Mouse (Mus musculus): Measurements from ENCODE around the gene Cfap65. TPM values are rescaled to one million over a fixed set of nuclear protein-coding genes. Genes with fewer than 3 reads are reported as not detected.

Gene Cfap65
- total and polyA plus RNA-seq, 3 experiments, result 0.04 TPM; not detected in 2

DNA sequence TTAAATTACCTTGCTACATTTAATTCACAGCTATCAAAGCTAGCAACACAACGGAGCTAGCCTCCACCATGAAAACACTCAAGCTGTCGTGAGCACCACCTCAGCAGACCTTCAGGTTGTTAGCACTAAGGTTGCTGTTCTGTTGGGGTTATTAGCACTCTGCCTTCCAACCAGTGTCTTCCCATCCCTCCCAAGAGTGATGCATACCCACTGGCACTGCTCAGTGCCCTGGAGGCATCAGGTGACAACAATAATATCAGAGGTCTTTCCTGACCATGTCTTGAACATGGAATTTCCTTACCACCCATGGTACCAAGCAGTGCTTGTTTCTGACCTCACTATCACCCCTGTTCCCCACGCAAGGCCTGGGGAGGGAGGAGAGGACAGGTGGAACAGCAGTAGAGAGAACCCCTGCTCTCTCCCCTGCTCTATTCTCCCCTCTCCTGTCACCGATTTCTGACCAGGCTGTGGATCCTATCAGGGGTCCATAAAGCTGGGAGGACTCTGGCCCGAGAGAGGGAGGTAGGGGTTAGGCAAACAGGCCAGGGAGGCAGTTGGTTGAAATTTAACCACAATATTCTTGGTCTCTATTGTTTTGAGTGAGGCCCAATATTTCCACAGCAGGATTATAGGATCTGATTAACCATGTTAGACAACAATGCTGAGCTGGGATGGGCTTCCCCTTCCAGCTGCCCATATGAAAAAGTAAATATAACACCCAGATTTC lies 26.9 kb upstream of the Cfap65 start:
- dilution Hi-C loops (cut with MboI; ENCODE audit: extremely low pct_ligation_motif_present, extremely low pct_unique_long_range_greater_than_20kb, low sequenced_read_pairs), result no loop called here
- no peaks in the 10 kb centered on the region for H3K4me1 ChIP-seq (ENCODE audit: control insufficient read depth in 1 of 2, insufficient read depth in 2 of 2)
- no peak overlapping the region for H3K9ac ChIP-seq (ENCODE audit: insufficient read depth, low read depth)
- DNase-seq (ENCODE audit: extremely low read depth), result no peak
- H3K27ac ChIP-seq (ENCODE audit: insufficient read depth, low read depth), result no peak overlapping the region
- no peak overlapping the region for H3K4me3 ChIP-seq (replicated peaks in 1 of 3; ENCODE audit: low read depth in 2 of 3, low read length in 2 of 3, poor library complexity in 1 of 3)
- no peaks in the 10 kb centered on the region for H3K36me3 ChIP-seq (replicated peaks in 1 of 2; ENCODE audit: control insufficient read depth in 1 of 2, insufficient read depth in 1 of 2, low read length in 1 of 2)
- TF ChIP-seq ZKSCAN1 (IDR thresholded peaks at IDR 0.05; ENCODE audit: borderline replicate concordance, low read depth, low read length) (no peak), ZMIZ1 (IDR thresholded peaks at IDR 0.05; ENCODE audit: low read depth, low read length) (no peak), SIN3A (IDR thresholded peaks at IDR 0.05; ENCODE audit: low read length) (no peak), USF2 (conservative IDR thresholded peaks at IDR 0.05; ENCODE audit: low read depth, low read length) (no peak), USF1 (IDR thresholded peaks at IDR 0.05; ENCODE audit: low read depth, low read length) (no peak), MAFK (IDR thresholded peaks at IDR 0.05; ENCODE audit: insufficient replicate concordance, low read length) (no peak), MXI1 (IDR thresholded peaks at IDR 0.05; ENCODE audit: low read depth, low read length) (no peak), MEF2A (IDR thresholded peaks at IDR 0.05; ENCODE audit: borderline replicate concordance, low read depth, low read length) (no peak), POLR2AphosphoS2 (IDR thresholded peaks at IDR 0.05; ENCODE audit: low read depth, low read length) (no peak), ZNF384 (IDR thresholded peaks at IDR 0.05; ENCODE audit: low read depth, low read length) (no peak), PAX5 (IDR thresholded peaks at IDR 0.05; ENCODE audit: low read length) (no peak), MYC (IDR thresholded peaks at IDR 0.05; ENCODE audit: low read depth, low read length) (no peak), KAT2A (IDR thresholded peaks at IDR 0.05; ENCODE audit: insufficient replicate concordance, low read length) (no peak), JUND (conservative IDR thresholded peaks at IDR 0.05; ENCODE audit: low read depth, low read length) (no peak), ETS1 (conservative IDR thresholded peaks at IDR 0.05; ENCODE audit: low read depth, low read length) (no peak), MAZ (IDR thresholded peaks at IDR 0.05; ENCODE audit: low read depth, low read length) (no peak), GABPA (IDR thresholded peaks at IDR 0.05; ENCODE audit: insufficient replicate concordance, low read depth, low read length) (no peak), CHD2 (IDR thresholded peaks at IDR 0.05; ENCODE audit: low read length) (no peak), E2F4 (IDR thresholded peaks at IDR 0.05; ENCODE audit: insufficient replicate concordance, low read depth, low read length) (no peak)
- no peaks in the 10 kb centered on the region for H3K9me3 ChIP-seq (replicated peaks; ENCODE audit: low read length)
- in situ Hi-C loops (cut with MboI; ENCODE audit: low pct_ligation_motif_present, low pct_unique_long_range_greater_than_20kb, low sequenced_read_pairs), result loop anchor here (5.0 kb wide), 1 partner anchor 35 kb away; no protein-coding TSS in a partner anchor
- H3K27me3 ChIP-seq (replicated peaks), result peaks cover 15% of the 10 kb centered on the region
- H3K4me2 ChIP-seq (ENCODE audit: insufficient read depth, low read depth, poor library complexity, severe bottlenecking), result no peak overlapping the region
- H3K79me2 ChIP-seq (replicated peaks; ENCODE audit: control insufficient read depth, extremely low read depth, insufficient read depth, poor library complexity, severe bottlenecking), result no peaks in the 10 kb centered on the region

- in situ Hi-C loops (cut with MboI; ENCODE audit: low pct_ligation_motif_present, low pct_unique_long_range_greater_than_20kb, low sequenced_read_pairs), result loop anchor here (5.0 kb wide), 1 partner anchor 36 kb away; no protein-coding TSS in a partner anchor
- peaks cover 19% of the 10 kb centered on the region for H3K27me3 ChIP-seq (replicated peaks)
- no peak overlapping the region for H3K4me3 ChIP-seq (replicated peaks in 1 of 3; ENCODE audit: low read depth in 2 of 3, low read length in 2 of 3, poor library complexity in 1 of 3)
- no peaks in the 10 kb centered on the region for H3K36me3 ChIP-seq (replicated peaks in 1 of 2; ENCODE audit: control insufficient read depth in 1 of 2, insufficient read depth in 1 of 2, low read length in 1 of 2)
- no peaks in the 10 kb centered on the region for H3K4me1 ChIP-seq (ENCODE audit: control insufficient read depth in 1 of 2, insufficient read depth in 2 of 2)
- DNase-seq (ENCODE audit: extremely low read depth), result no peak
- H3K9ac ChIP-seq (ENCODE audit: insufficient read depth, low read depth), result no peak overlapping the region
- H3K27ac ChIP-seq (ENCODE audit: insufficient read depth, low read depth), result no peak overlapping the region
- dilution Hi-C loops (cut with MboI; ENCODE audit: extremely low pct_ligation_motif_present, extremely low pct_unique_long_range_greater_than_20kb, low sequenced_read_pairs), result no loop called here
- no peak overlapping the region for H3K4me2 ChIP-seq (ENCODE audit: insufficient read depth, low read depth, poor library complexity, severe bottlenecking)
- TF ChIP-seq SIN3A (IDR thresholded peaks at IDR 0.05; ENCODE audit: low read length) (no peak), GABPA (IDR thresholded peaks at IDR 0.05; ENCODE audit: insufficient replicate concordance, low read depth, low read length) (no peak), NRF1 (IDR thresholded peaks at IDR 0.05; ENCODE audit: low read depth, low read length) (no peak), UBTF (IDR thresholded peaks at IDR 0.05; ENCODE audit: low read depth, low read length) (no peak), KAT2A (IDR thresholded peaks at IDR 0.05; ENCODE audit: insufficient replicate concordance, low read length) (no peak), USF1 (IDR thresholded peaks at IDR 0.05; ENCODE audit: low read depth, low read length) (no peak), ZC3H11A (IDR thresholded peaks at IDR 0.05; ENCODE audit: low read depth, low read length) (no peak), MAZ (IDR thresholded peaks at IDR 0.05; ENCODE audit: low read depth, low read length) (no peak), ELF1 (IDR thresholded peaks at IDR 0.05; ENCODE audit: low read depth, low read length) (no peak), USF2 (conservative IDR thresholded peaks at IDR 0.05; ENCODE audit: low read depth, low read length) (no peak), EP300 (IDR thresholded peaks at IDR 0.05; ENCODE audit: low read length) (no peak), NELFE (IDR thresholded peaks at IDR 0.05; ENCODE audit: low read depth, low read length) (no peak), ZNF384 (IDR thresholded peaks at IDR 0.05; ENCODE audit: low read depth, low read length) (no peak)
- H3K79me2 ChIP-seq (replicated peaks; ENCODE audit: control insufficient read depth, extremely low read depth, insufficient read depth, poor library complexity, severe bottlenecking), result no peaks in the 10 kb centered on the region
- no peaks in the 10 kb centered on the region for H3K9me3 ChIP-seq (replicated peaks; ENCODE audit: low read length)
Observed at GRCm38 (mm10) chr1:74961722-74962121, 26.3 kb upstream of the Cfap65 start.
